Mouse (Mus musculus) limb, embryonic 13.5 days (tissue): ENCODE data around the gene Map7. TPM values are rescaled to one million over a fixed set of nuclear protein-coding genes. Genes with fewer than 3 reads are reported as not detected.
A peak's percentile ranks its signal among the peaks of the same experiment; 100 is the strongest.

Experiments
- ATAC-seq: fragments of 200-750 bp; cut with Nextera tagmentation; 2 replicates; pipeline ENCODE4 v1.8.0; 2017; ENCODE audit warnings: low read depth, moderate number of reproducible peaks, moderate TSS enrichment; ENCODE audit not compliant: low FRiP score
- H3K27ac ChIP-seq: fragments of 300-500 bp; sonication (generic); 2 replicates; pipeline ENCODE4 v1.5.1; 2015; ENCODE audit warnings: inconsistent platforms, mild to moderate bottlenecking, moderate library complexity
- H3K27me3 ChIP-seq: fragments of 300-500 bp; sonication (generic); 2 replicates; pipeline ENCODE4 v1.6.1; 2015; ENCODE audit warnings: mild to moderate bottlenecking, inconsistent platforms
- H3K36me3 ChIP-seq: fragments of 300-500 bp; sonication (generic); 2 replicates; pipeline ENCODE4 v1.6.1; 2015; ENCODE audit warnings: inconsistent platforms, mild to moderate bottlenecking, moderate library complexity
- H3K4me1 ChIP-seq: fragments of 300-500 bp; sonication (generic); 2 replicates; pipeline ENCODE4 v1.6.1; 2015; ENCODE audit warnings: inconsistent platforms
- H3K4me2 ChIP-seq: fragments of 300-500 bp; sonication (generic); replicated peaks from 2 replicates; pipeline ENCODE4 v1.6.1; 2015; ENCODE audit warnings: inconsistent platforms, mild to moderate bottlenecking, moderate library complexity
- H3K4me3 ChIP-seq: fragments of 300-500 bp; sonication (generic); 2 replicates; pipeline ENCODE4 v1.5.1; 2015; ENCODE audit warnings: moderate library complexity, mild to moderate bottlenecking, inconsistent platforms
- H3K9ac ChIP-seq: fragments of 300-500 bp; sonication (generic); 2 replicates; pipeline ENCODE4 v1.6.1; 2015; ENCODE audit warnings: mild to moderate bottlenecking, inconsistent platforms
- H3K9me3 ChIP-seq: fragments of 300-500 bp; sonication (generic); 2 replicates; pipeline ENCODE4 v1.6.1; 2016; ENCODE audit warnings: inconsistent platforms
- WGBS: fragments of 180-500 bp; shearing (Covaris S2); methylation state at CpG from one replicate; pipeline ENCODE4 v1.1.7; 2015; 5-methylcytosine and 5-hydroxymethylcytosine counted together
- polyA plus RNA-seq: library from polyadenylated mRNA; unstranded; fragments of >200 nt; fragmentation: Nextera tagmentation; extraction: Ambion mirVana; gene quantifications from 2 replicates; pipeline ENCODE4 v1.2.1, GENCODE M21; 2015

Gene Map7
- 4.8 and 5.2 TPM in 2 replicates for polyA plus RNA-seq

GRCm38 (mm10) chr10:20148130-20148772 is at the start of gene Map7:
Gene Map7, plus strand, starts transcription at chr10:20148471.
- Histone ChIP-seq H3K27me3 (peaks cover 50% of the 10 kb centered on the region), H3K4me2 (peak within 1 kb of the TSS; percentile 96), H3K4me3 (peak within 1 kb of the TSS; percentile 75), H3K36me3 (no peaks in the 10 kb centered on the region), H3K4me1 (peaks cover 13% of the 10 kb centered on the region), H3K27ac (no peak within 1 kb of the TSS), H3K9ac (peak within 1 kb of the TSS; percentile 73), H3K9me3 (no peaks in the 10 kb centered on the region)
- ATAC-seq: 0 out of 2 replicates have a peak, but pooled peaks have one; percentile 10
- 6% methylated on average over 42 of the region's 51 CpGs for WGBS

GRCm38 (mm10) chr10:20101456-20101855 is 46.8 kb upstream of the Map7 start:
- H3K9me3 ChIP-seq: no peaks in the 10 kb centered on the region
- H3K4me3 ChIP-seq: no peak overlapping the region
- H3K4me1 ChIP-seq: no peaks in the 10 kb centered on the region
- H3K9ac ChIP-seq: no peak overlapping the region
- H3K4me2 ChIP-seq: no peak overlapping the region
- no peaks in the 10 kb centered on the region for H3K27me3 ChIP-seq
- H3K27ac ChIP-seq: no peak overlapping the region
- WGBS: 93% methylated on average over 6 of the region's 6 CpGs
- no peak for ATAC-seq
- peaks cover 3% of the 10 kb centered on the region; the same call in 1 of the 2 replicates for H3K36me3 ChIP-seq

- Histone ChIP-seq H3K9me3 (no peaks in the 10 kb centered on the region), H3K4me1 (no peaks in the 10 kb centered on the region), H3K9ac (no peak overlapping the region), H3K36me3 (peaks cover 3% of the 10 kb centered on the region; the same call in 1 of the 2 replicates), H3K27me3 (no peaks in the 10 kb centered on the region), H3K4me3 (no peak overlapping the region), H3K27ac (no peak overlapping the region), H3K4me2 (no peak overlapping the region)
- no peak for ATAC-seq
- WGBS: 62% methylated on average over 8 of the region's 8 CpGs
Measured at GRCm38 (mm10) chr10:20104271-20104931, 43.9 kb upstream of the Map7 start.

DNA sequence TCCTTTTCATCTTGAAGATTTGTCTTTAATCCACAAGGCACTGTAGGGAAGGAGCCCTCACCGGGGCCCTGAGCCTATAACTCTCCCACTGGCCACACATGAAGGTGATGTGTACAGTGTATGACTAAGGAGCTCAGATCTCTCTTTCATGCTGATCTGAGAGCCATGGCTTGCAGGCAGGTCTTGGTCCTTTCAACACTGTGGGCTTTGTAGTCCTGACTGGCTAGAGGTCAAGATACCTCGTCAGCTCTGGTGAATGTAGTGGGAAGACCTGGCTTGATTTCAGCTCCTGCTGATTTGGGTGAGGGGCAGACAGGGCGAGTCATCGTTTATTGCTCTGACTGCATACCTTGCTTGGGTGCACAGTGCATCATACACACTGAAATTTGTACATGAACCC is 42.7 kb upstream of the Map7 start:
- ATAC-seq: no peak
- Histone ChIP-seq H3K4me2 (no peak overlapping the region), H3K27me3 (no peaks in the 10 kb centered on the region), H3K4me1 (no peaks in the 10 kb centered on the region), H3K27ac (no peak overlapping the region), H3K9ac (no peak overlapping the region), H3K4me3 (no peak overlapping the region), H3K9me3 (no peaks in the 10 kb centered on the region), H3K36me3 (no peaks in the 10 kb centered on the region)
- WGBS: 76% methylated on average over 4 of the region's 4 CpGs

- no peak overlapping the region for H3K4me3 ChIP-seq
- no peak for ATAC-seq
- H3K9ac ChIP-seq: no peak overlapping the region
Measured at GRCm38 (mm10) chr10:20107031-20107430, 41.2 kb upstream of the Map7 start.

GRCm38 (mm10) chr10:20111508-20111907 is 36.8 kb upstream of the Map7 start:
- Histone ChIP-seq H3K9me3 (no peaks in the 10 kb centered on the region), H3K36me3 (no peaks in the 10 kb centered on the region), H3K27ac (no peak overlapping the region), H3K27me3 (no peaks in the 10 kb centered on the region), H3K4me2 (no peak overlapping the region), H3K4me3 (no peak overlapping the region), H3K9ac (no peak overlapping the region), H3K4me1 (peaks cover 10% of the 10 kb centered on the region; the same call in 1 of the 2 replicates)
- no peak for ATAC-seq
- WGBS: 88% methylated on average over 5 of the region's 5 CpGs

More at GRCm38 (mm10) chr10:20107031-20107430, 41.2 kb upstream of the Map7 start:
- H3K4me1 ChIP-seq: 0 out of 2 replicates have a peak, but pooled peaks cover 1% of the 10 kb centered on the region
- H3K27ac ChIP-seq: no peak overlapping the region
- WGBS: 90% methylated on average over 14 of the region's 14 CpGs
- H3K36me3 ChIP-seq: no peaks in the 10 kb centered on the region
- H3K27me3 ChIP-seq: no peaks in the 10 kb centered on the region
- H3K9me3 ChIP-seq: no peaks in the 10 kb centered on the region
- no peak overlapping the region for H3K4me2 ChIP-seq

DNA sequence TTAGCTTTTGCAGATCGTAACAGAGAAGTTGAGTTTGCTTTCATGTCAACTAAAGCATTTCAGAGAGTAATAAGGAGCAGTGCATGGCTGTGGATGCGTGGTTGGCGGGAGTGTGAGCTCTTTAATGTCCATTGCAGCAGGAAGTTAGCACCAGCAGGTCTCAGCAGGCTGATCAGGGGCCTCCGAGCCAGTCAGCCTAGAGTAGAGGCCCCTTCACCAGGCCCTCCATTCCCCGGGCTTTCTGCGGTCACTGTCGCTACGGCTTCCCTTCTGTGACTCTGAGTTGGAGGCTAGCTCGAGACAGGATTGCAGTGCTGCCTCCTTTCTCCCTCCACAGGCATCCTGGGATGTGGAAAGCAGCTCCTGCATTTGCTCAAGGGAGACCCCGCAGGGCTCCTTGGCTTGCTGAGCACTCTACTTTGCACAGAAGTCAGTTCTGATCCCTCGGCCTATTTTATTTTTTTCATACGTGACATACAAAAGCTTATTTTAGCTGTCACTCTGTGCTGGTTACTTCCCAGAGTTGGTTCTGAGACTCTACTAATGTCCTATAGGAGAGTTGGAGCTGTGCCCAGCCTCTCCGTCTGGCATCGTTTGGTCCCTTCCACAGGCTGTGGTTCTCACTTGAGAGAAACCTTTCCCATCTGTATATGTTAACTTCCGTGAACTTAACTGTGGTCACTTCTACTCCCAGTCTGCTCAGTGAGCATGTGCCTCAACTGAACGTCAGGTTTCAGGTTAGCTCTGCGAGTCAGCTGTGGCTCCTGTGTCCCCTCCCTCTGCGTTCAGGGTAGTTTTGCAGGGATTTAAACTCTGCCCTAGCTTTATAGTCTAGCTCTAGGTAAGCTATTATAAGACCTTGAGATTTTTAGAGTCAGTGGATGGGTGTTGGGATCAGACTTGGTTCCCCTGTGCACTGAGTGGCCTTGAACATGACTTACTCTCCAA is 36.0 kb upstream of the Map7 start:
- 68% methylated on average over 18 of the region's 18 CpGs for WGBS
- H3K27me3 ChIP-seq: no peaks in the 10 kb centered on the region
- H3K4me1 ChIP-seq: peaks cover 10% of the 10 kb centered on the region; the same call in 1 of the 2 replicates
- H3K4me2 ChIP-seq: no peak overlapping the region
- no peak for ATAC-seq
- no peak overlapping the region for H3K27ac ChIP-seq
- no peak overlapping the region for H3K4me3 ChIP-seq
- H3K9me3 ChIP-seq: no peaks in the 10 kb centered on the region
- H3K9ac ChIP-seq: no peak overlapping the region
- no peaks in the 10 kb centered on the region for H3K36me3 ChIP-seq

DNA sequence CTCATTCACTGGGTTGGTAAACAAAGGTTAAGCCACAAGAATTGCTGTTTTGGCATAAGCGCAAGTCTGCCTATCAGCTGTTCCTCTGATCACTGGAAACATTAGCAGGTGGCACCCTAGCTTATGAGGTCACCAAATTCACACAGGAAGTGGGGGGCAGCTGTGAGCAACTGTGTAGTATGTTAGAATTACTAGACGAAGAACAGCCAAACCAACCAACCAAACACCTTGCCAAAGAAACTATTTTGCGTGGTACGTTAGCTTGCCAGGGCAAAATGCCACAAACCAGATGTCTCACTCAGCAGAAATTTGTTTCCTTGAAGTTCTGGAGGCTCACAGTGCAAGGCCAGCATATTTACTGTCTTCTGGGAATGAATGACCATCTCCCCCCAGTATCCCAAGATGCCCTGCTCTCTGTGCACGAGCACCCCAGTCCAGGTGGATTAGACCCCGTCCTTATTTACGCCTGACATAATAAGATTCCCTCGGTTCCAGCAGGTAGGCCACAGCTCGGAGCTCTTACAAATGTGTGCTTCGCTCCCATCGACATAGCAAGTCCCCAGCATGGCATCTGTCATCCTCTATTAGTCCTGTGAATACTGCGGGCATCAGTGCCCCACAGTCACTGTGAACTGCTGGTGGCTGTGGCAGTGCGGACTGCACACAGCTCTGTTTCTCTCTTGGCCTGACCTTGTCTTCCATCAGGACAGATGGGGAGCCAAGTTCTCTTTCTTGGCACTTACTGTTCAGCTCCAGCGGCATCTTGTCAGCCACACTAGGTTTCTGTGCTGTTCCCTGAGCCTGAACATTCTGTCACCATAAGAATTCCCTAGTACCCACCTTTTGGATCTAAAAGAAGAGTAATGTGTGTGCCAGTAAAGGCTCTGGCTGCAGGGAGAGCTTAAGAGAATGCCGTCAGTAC is 28.5 kb upstream of the Map7 start:
- no peak overlapping the region for H3K4me2 ChIP-seq
- ATAC-seq: no peak
- peaks cover 5% of the 10 kb centered on the region; the same call in 1 of the 2 replicates for H3K36me3 ChIP-seq
- no peaks in the 10 kb centered on the region for H3K4me1 ChIP-seq
- H3K4me3 ChIP-seq: no peak overlapping the region
- 88% methylated on average over 15 of the region's 15 CpGs for WGBS
- H3K27ac ChIP-seq: no peak overlapping the region
- no peaks in the 10 kb centered on the region for H3K9me3 ChIP-seq
- H3K9ac ChIP-seq: no peak overlapping the region
- no peaks in the 10 kb centered on the region for H3K27me3 ChIP-seq

DNA sequence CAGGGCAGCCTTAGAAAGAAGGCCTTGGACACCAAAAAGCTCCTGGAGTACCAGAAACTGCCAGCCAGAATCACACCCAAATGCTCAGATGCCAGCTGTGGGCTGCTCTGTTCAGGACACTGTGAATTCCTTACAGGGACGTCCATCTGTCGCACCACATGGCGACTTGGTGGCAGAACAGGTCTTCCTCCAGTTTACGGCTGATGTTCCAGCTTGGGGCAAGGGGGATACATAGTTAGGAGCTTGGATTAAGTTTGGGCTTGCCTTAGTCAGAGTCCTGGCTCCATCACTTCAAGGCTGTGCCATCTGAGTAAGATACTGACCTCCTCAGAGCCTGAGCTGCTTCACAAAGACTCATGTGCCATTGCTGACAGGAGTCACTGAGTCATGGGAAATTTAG is 26.3 kb upstream of the Map7 start:
- Histone ChIP-seq H3K27ac (no peak overlapping the region), H3K4me2 (no peak overlapping the region), H3K27me3 (no peaks in the 10 kb centered on the region), H3K9me3 (no peaks in the 10 kb centered on the region), H3K4me1 (no peaks in the 10 kb centered on the region), H3K4me3 (no peak overlapping the region), H3K9ac (no peak overlapping the region), H3K36me3 (peaks cover 5% of the 10 kb centered on the region; the same call in 1 of the 2 replicates)
- ATAC-seq: no peak
- 77% methylated on average over 4 of the region's 4 CpGs for WGBS

DNA sequence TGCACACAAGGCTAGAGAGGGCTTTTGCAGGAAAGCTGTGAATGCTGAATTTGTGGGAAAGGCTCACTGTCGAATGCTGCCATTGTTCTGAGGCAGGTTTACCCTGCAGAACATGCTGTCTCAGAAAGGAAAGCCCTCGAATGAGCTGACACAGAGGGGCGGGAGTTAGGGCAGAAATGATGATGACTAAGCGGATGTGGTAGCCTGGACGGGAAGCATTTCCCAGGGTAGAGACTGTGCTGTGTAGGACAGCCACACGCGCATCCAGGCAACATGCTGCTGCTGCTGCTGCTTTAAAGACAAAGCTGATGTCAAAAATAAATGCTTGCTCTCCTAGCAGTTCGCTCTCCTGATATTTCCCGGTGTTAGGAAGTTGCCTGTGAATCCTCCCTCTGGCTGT is 24.9 kb upstream of the Map7 start:
- Histone ChIP-seq H3K4me1 (no peaks in the 10 kb centered on the region), H3K36me3 (peaks cover 5% of the 10 kb centered on the region; the same call in 1 of the 2 replicates), H3K27ac (peak overlapping the region; percentile 0; the same call in 1 of the 2 replicates), H3K9me3 (no peaks in the 10 kb centered on the region), H3K27me3 (no peaks in the 10 kb centered on the region), H3K9ac (no peak overlapping the region), H3K4me3 (no peak overlapping the region), H3K4me2 (no peak overlapping the region)
- 60% methylated on average over 9 of the region's 9 CpGs for WGBS
- 0 out of 2 replicates have a peak, but pooled peaks have one; percentile 33 for ATAC-seq

DNA sequence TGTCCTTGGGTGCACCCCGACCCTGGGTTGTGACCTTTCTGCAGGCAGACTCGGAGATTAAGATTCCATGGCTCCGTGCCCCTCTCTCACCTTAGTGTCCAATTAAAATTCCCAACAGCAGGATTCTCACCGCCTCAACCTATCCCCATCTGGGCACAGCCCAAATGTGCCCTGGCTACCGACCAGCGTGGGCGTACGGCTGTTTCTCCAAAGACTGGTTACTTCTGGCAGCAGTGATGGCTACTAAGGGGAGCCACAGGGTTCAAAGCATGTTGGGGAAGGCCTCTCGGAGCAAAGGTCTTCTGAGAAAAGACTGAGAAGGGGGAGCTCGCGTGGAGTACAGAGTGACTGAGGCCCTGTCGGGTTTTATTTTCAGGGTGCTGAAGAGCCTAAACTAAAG is 23.7 kb upstream of the Map7 start:
- no peak for ATAC-seq
- Histone ChIP-seq H3K36me3 (peaks cover 5% of the 10 kb centered on the region; the same call in 1 of the 2 replicates), H3K9ac (no peak overlapping the region), H3K27ac (no peak overlapping the region), H3K4me2 (no peak overlapping the region), H3K4me1 (no peaks in the 10 kb centered on the region), H3K9me3 (no peaks in the 10 kb centered on the region), H3K27me3 (no peaks in the 10 kb centered on the region), H3K4me3 (no peak overlapping the region)
- WGBS: 85% methylated on average over 12 of the region's 12 CpGs
